Mouse (Mus musculus): ENCODE data around the gene Gabre. TPM values are rescaled to one million over a fixed set of nuclear protein-coding genes. Genes with fewer than 3 reads are reported as not detected.

Gabre gene
- polyA plus RNA-seq (2015; fragmentation: Nextera tagmentation; extraction: Ambion mirVana), result 5.5 and 7.1 TPM in 2 replicates

DNA sequence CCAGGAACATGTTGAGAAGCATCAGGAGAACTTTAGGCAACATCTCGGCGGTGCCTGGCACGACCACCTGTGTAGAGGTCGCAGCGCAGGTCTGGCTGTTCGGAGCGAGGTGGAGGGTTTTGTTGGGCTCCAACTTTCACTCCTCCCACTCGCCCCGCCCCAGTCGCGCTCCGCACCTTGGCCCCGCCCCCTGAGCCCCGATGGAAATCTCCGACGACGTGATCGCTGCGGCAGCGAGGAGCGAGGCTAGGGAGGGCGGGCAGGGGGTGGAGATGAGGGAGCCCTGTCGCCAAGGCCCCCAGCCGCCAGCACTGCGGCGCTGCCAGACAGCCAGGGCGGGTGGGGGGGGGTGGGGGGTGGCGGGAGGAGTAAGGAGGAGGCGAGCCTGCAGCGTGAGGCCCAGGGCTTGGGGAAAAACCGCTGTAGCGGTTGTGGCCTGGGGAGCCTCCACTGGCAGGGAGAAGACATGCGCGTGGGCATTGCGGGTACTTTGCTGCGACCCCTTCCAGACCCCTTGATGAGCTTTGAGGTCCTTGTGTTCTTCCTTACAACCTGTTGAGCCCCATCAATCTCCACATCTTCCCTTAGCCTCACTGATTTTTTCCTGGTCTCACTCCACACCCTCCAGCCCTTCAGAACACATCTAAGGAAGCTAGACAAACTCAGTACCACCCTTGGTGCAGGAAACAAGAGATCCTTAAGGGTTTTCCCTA is at the start of gene Gabre:
Gene Gabre (minus strand): TSS at position 145 of the 713 bp plus-strand sequence.
- peak within 1 kb of the TSS; percentile 69 for H3K4me2 ChIP-seq (replicated peaks)
- no peaks in the 10 kb centered on the region for H3K27me3 ChIP-seq
- H3K4me3 ChIP-seq, result peak within 1 kb of the TSS; percentile 52
- peak within 1 kb of the TSS; percentile 61 for H3K9ac ChIP-seq
- H3K27ac ChIP-seq, result peak within 1 kb of the TSS; percentile 67; the same call in 1 of the 2 replicates
- H3K9me3 ChIP-seq, result no peaks in the 10 kb centered on the region
- WGBS, result 18% methylated on average over 22 of the region's 36 CpGs
- ATAC-seq (ENCODE audit: low FRiP score, low read depth), result peak; percentile 93
- H3K4me1 ChIP-seq, result no peaks in the 10 kb centered on the region
- H3K36me3 ChIP-seq, result no peaks in the 10 kb centered on the region

DNA sequence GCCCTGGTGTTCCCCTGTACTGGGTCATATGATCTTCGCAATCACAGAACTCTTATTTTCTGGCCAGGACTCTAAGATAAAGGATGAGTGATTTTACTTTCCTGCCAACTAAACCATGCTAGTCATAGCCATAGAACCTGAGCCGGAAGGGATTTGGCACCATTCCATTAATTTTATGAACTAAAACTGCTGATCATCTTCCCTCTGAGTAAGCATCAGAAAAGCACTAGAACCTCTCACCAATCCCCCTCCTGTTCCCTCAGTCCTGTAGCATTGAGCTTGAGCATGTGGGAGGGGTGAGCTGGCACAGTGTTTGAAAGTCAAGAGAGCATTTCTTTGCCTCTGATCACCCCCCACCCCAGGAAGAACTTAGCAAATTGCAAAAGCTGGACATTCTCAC is 23.2 kb upstream of the Gabre start:
- Histone ChIP-seq H3K27ac (no peak overlapping the region), H3K4me3 (no peak overlapping the region), H3K9me3 (no peaks in the 10 kb centered on the region), H3K9ac (no peak overlapping the region), H3K4me1 (no peaks in the 10 kb centered on the region), H3K36me3 (no peaks in the 10 kb centered on the region), H3K4me2 (replicated peaks) (no peak overlapping the region), H3K27me3 (no peaks in the 10 kb centered on the region)
- ATAC-seq (ENCODE audit: low FRiP score, low read depth), result no peak
- WGBS, result 84% methylated on average over 2 of the region's 2 CpGs

DNA sequence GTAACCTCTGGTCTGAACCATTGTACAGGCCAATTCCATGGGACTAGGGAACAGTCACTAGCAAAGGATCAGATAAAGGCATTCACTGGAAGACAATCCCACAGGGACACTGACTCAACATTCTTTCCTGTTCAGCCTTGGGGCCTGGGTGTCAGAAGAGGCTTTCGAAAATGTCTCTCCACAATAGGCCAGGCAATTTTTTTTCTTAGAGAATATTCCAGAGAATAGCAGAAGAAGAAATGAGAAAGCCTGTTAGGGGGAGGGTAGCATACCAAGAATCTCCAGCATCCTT is 715 bp upstream of the Gabre start:
- H3K36me3 ChIP-seq, result no peaks in the 10 kb centered on the region
- H3K4me3 ChIP-seq, result peak overlapping the region; percentile 52
- no peaks in the 10 kb centered on the region for H3K9me3 ChIP-seq
- no peak overlapping the region for H3K27ac ChIP-seq
- H3K9ac ChIP-seq, result no peak overlapping the region
- no peaks in the 10 kb centered on the region for H3K4me1 ChIP-seq
- no peak for ATAC-seq (ENCODE audit: low FRiP score, low read depth)
- H3K27me3 ChIP-seq, result no peaks in the 10 kb centered on the region
- H3K4me2 ChIP-seq (replicated peaks), result peak overlapping the region; percentile 69
- 86% methylated on average over 1 of the region's 1 CpGs for WGBS

DNA sequence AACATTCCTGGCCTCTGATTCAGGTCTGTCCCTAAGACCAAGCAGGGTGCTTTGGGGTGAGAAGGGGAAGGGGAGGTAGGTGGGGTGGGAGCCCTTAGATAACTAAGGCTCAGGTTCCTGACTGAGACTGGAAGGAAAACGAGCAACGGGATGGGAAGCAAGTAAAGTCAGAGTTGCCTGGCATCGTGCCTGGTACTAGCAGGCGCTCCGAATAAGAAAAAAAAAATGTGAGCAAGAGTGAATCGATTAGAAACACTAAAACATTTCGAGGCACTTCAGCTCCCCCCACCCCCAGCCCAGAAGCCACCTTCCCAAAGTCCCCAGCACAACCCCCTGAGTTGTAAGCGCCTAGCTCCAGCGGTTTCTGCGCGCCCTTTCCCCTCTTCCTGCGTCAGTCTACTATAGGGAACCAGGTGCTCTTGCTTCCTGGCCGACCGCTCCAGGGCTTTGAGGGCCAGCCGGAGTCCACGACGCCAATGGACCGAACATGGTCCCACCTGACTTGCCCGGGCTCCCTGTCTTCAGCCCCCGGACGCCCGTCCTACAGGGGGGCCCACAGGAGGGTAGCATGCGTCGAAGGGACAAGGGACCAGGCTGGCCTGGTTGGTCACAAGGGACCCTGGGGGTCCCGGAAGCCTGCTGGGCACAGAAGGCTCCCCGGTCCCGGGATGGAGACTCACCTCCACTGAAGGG is 491 bp downstream of the Gabre start:
- H3K4me3 ChIP-seq, result peak overlapping the region; percentile 52
- H3K9ac ChIP-seq, result peak overlapping the region; percentile 61
- no peaks in the 10 kb centered on the region for H3K9me3 ChIP-seq
- ATAC-seq (ENCODE audit: low FRiP score, low read depth), result peak; percentile 20
- H3K4me1 ChIP-seq, result no peaks in the 10 kb centered on the region
- peak overlapping the region; percentile 67; the same call in 1 of the 2 replicates for H3K27ac ChIP-seq
- H3K36me3 ChIP-seq, result no peaks in the 10 kb centered on the region; the same call in 1 of the 2 replicates
- no peaks in the 10 kb centered on the region for H3K27me3 ChIP-seq
- WGBS, result 28% methylated on average over 27 of the region's 27 CpGs
- H3K4me2 ChIP-seq (replicated peaks), result peak overlapping the region; percentile 69

DNA sequence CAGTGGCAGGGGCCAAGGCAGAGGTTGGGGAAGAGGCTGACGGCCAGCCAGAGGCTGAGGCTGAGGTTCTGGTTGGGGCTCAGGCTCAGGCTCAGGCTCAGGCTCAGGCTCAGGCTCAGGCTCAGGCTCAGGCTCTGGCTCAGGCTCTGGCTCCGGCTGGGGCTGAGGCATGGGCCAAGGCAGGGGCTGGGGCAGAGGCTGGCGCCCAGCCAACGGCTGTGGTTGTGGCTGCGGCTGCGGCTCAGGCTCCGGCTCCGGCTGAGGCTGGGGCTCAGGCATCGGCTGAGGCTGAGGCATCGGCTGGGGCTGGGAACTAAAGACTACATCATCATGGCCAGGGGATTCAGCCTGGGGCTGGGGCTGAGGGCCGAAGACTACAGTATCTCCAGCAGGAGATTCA is 4.0 kb downstream of the Gabre start:
- Histone ChIP-seq H3K27ac (no peak overlapping the region), H3K4me3 (no peak overlapping the region), H3K9me3 (no peaks in the 10 kb centered on the region), H3K4me2 (replicated peaks) (no peak overlapping the region), H3K4me1 (no peaks in the 10 kb centered on the region), H3K36me3 (no peaks in the 10 kb centered on the region; the same call in 1 of the 2 replicates), H3K27me3 (no peaks in the 10 kb centered on the region), H3K9ac (no peak overlapping the region)
- 88% methylated on average over 10 of the region's 11 CpGs for WGBS
- ATAC-seq (ENCODE audit: low FRiP score, low read depth), result no peak

DNA sequence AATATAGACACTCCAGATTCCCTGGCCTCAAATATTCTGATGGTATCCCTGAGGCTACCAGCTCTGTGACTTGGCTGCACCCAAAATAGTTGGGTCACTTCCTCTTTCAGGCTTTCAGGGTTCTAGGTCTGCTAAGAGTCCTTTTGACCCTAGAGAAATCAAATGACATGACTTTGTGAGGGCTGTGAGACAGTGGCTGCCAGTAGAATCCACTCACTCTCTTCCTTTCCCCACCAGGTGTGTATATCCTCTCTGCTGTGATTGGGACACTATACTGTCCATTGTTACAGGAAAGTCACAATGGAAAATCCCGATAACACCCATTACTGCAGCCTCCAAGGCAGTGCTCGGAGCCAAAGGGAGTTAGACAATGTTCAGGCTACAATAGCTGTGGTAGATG is 52.9 kb downstream of the Gabre start, which contains the start of gene Magea4:
Gene Magea4 (plus strand): TSS at position 301 of the 400 bp plus-strand sequence.
- ATAC-seq (ENCODE audit: low FRiP score, low read depth), result no peak
- 93% methylated on average over 2 of the region's 2 CpGs for WGBS
- Histone ChIP-seq H3K4me1 (no peaks in the 10 kb centered on the region), H3K27me3 (no peaks in the 10 kb centered on the region), H3K4me3 (no peak within 1 kb of the TSS), H3K36me3 (no peaks in the 10 kb centered on the region), H3K9ac (no peak within 1 kb of the TSS), H3K9me3 (no peaks in the 10 kb centered on the region), H3K4me2 (replicated peaks) (no peak within 1 kb of the TSS), H3K27ac (no peak within 1 kb of the TSS)

MicroRNA genes within 50 kb of the gene (microRNA counts, 519-probe panel; counts per million panel counts)
- microRNA mmu-miR-224, result 1,601 counts per million, percentile 17 among the panel's probes with 10 or more counts
- microRNA mmu-miR-452, result not detected

Small RNAs within 50 kb of the gene (microRNA-seq; reads per million reads assigned to microRNA genes)
- gene Mir224, result 286 reads per million, percentile 65 among the genes with 10 or more reads in this experiment
- 74.2 reads per million, percentile 49 among the genes with 10 or more reads in this experiment for gene Mir452

Other genes starting within 250 kb of the Gabre start
- gene Magea4, start 52.8 kb downstream of the Gabre start, polyA plus RNA-seq (2015; fragmentation: Nextera tagmentation; extraction: Ambion mirVana), result not detected in 2 replicates
- not detected in 2 replicates for gene Magea10, start 112.1 kb upstream of the Gabre start, polyA plus RNA-seq (2015; fragmentation: Nextera tagmentation; extraction: Ambion mirVana)

Data from limb, embryonic 13.5 days (tissue).